8 mouse cellular contexts compared by ENCODE assay signal in the genomic region with DNA sequence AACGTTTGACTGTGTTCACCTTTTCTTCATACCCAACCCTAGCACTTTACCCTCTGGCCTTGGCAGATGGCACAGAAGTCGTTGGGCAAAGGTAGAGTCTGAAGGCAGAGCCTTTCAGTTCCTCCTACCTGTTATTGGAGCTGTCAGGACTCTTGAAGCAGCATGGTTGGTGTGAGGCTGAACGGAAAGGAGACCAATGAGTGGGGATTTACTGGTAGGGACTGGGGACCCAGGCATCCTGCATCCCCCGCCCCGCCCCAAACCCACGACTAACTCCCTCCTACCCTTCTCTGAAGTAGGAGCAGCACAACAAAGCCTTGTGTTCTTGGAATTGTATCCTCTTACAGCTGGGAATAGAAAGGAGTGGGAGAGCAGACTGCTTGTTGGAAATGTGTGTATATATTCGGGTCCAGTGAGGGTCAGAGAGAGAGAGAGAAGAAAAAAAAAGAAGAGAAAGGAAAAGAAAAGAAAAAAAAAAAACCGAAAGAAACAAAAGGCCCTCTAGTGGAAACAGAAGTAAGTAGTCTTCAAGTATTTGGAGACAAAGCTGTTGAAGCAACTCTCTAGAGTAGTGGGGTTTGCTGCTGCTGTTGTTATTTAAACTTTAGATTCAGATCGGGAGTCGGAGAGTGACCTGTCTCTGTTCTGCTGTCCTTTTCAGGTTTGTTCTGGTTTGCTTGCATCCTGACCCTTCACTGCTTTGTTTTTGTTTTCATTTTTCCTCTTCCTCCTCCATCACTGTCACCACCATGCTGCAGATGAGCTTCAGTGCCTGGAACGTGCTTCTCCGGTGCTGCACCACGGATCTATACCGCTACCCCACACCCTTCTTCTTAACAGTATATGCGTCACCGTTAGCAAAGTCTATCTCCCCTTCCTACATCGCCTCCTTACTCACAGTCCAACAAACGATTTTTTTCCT. TPM values are rescaled to one million over a fixed set of nuclear protein-coding genes. Genes with fewer than 3 reads are reported as not detected.
DNase-seq lines count a peak whose midpoint lies in the region; ATAC-seq and TF ChIP-seq lines count a peak whose summit lies in the region.

A gene (minus strand): TSS at position 176 of the 922 bp plus-strand sequence.

- peak within 1 kb of the TSS; percentile 64 for H3K9ac ChIP-seq in intestine, postnatal 0 days (ENCODE audit: low read depth, low read length)
- peak within 1 kb of the TSS; percentile 67 for H3K9ac ChIP-seq in lung, postnatal 0 days (replicated peaks; ENCODE audit: low read depth)

- H3K4me2 ChIP-seq in intestine, postnatal 0 days (replicated peaks; ENCODE audit: low read depth): peak within 1 kb of the TSS; percentile 93
- peak within 1 kb of the TSS; percentile 90 for H3K4me2 ChIP-seq in lung, postnatal 0 days (replicated peaks; ENCODE audit: low read depth, low read length)

- DNase-seq in cerebellum, postnatal 14 days: peak; percentile 18 to 24
- DNase-seq in cerebellum, adult 11 months: no peak
- DNase-seq in adipocyte (ENCODE audit: low spot score): peak; percentile 33
- no peak for DNase-seq in gonadal fat pad, adult 2 months (ENCODE audit: low read depth)
- DNase-seq in lung, postnatal 0 days (ENCODE audit: low spot score): peak; percentile 81
- DNase-seq in spleen, adult 2 months (ENCODE audit: low read depth in 1 of 2, low spot score in 2 of 2): peak; percentile 43 to 63
- no peak for DNase-seq in right cerebral cortex, adult 2 months (ENCODE audit: low spot score in 2 of 2)

- H3K4me1 ChIP-seq in intestine, postnatal 0 days (replicated peaks; ENCODE audit: control insufficient read depth, insufficient read depth, low read length): peaks cover 9% of the 10 kb centered on the region; the same call in 1 of the 2 replicates
- H3K4me1 ChIP-seq in lung, postnatal 0 days (ENCODE audit: insufficient read depth, low read depth, low read length): peaks cover 18% of the 10 kb centered on the region; the same call in 1 of the 2 replicates
- H3K4me1 ChIP-seq in spleen, adult 2 months (ENCODE audit: control insufficient read depth, insufficient read depth, insufficient read length): peaks cover 8% of the 10 kb centered on the region

- peak within 1 kb of the TSS; percentile 64 for H3K4me3 ChIP-seq in intestine, postnatal 0 days (ENCODE audit: low read depth, low read length)
- H3K4me3 ChIP-seq in lung, postnatal 0 days (ENCODE audit: low read depth, low read length): peak within 1 kb of the TSS; percentile 70
- peak within 1 kb of the TSS; percentile 97 for H3K4me3 ChIP-seq in spleen, adult 2 months (ENCODE audit: extremely low read depth, insufficient read depth, insufficient read length)

- no peaks in the 10 kb centered on the region for H3K36me3 ChIP-seq in intestine, postnatal 0 days (ENCODE audit: control insufficient read depth, insufficient read depth)
- H3K36me3 ChIP-seq in lung, postnatal 0 days (ENCODE audit: insufficient read depth, low read length): no peaks in the 10 kb centered on the region
- 0 out of 2 replicates have a peak, but pooled peaks cover 2% of the 10 kb centered on the region for H3K36me3 ChIP-seq in spleen, adult 2 months (ENCODE audit: control insufficient read depth, insufficient read depth, low read length)

- H3K27ac ChIP-seq in intestine, postnatal 0 days (ENCODE audit: low read depth, low read length): peak within 1 kb of the TSS; percentile 86
- H3K27ac ChIP-seq in lung, postnatal 0 days (ENCODE audit: low read length): peak within 1 kb of the TSS; percentile 93
- peak within 1 kb of the TSS; percentile 97 for H3K27ac ChIP-seq in spleen, adult 2 months (ENCODE audit: insufficient read depth, low read length)

- TF ChIP-seq EP300 in lung, postnatal 0 days (IDR thresholded peaks at IDR 0.05): no peak

- ATAC-seq in intestine, postnatal 0 days: 0 out of 2 replicates have a peak, but pooled peaks have one; percentile 8
- ATAC-seq in lung, postnatal 0 days: no peak

- H3K9me3 ChIP-seq in intestine, postnatal 0 days (ENCODE audit: control insufficient read depth): no peaks in the 10 kb centered on the region
- H3K9me3 ChIP-seq in lung, postnatal 0 days (ENCODE audit: low read length): no peaks in the 10 kb centered on the region

- peak; percentile 64; the same call in 1 of the 2 replicates for TF ChIP-seq POLR2A in spleen, adult 2 months (IDR thresholded peaks at IDR 0.05; ENCODE audit: low read depth, low read length)

- TF ChIP-seq CTCF in intestine, postnatal 0 days (IDR thresholded peaks at IDR 0.05; ENCODE audit: low read depth): peak; percentile 49
- peak; percentile 45 for TF ChIP-seq CTCF in lung, postnatal 0 days (IDR thresholded peaks at IDR 0.05)
- TF ChIP-seq CTCF in spleen, adult 2 months (IDR thresholded peaks at IDR 0.05; ENCODE audit: extremely low read depth, insufficient read depth, insufficient read length, insufficient replicate concordance): no peak

- H3K27me3 ChIP-seq in intestine, postnatal 0 days (replicated peaks; ENCODE audit: control insufficient read depth, insufficient read depth, low read length): no peaks in the 10 kb centered on the region
- H3K27me3 ChIP-seq in lung, postnatal 0 days (replicated peaks; ENCODE audit: insufficient read depth, low read length): no peaks in the 10 kb centered on the region
- no peaks in the 10 kb centered on the region for H3K27me3 ChIP-seq in spleen, adult 2 months (ENCODE audit: control insufficient read depth, insufficient read depth, low read length)

- WGBS in intestine, postnatal 0 days: 26% methylated on average over 18 of the region's 18 CpGs
- 15% methylated on average over 18 of the region's 18 CpGs for WGBS in lung, postnatal 0 days
- 13% methylated on average over 18 of the region's 18 CpGs for WGBS in spleen, adult 2 months

RNA-seq across cellular contexts. Expression of the gene that starts here (rescaled TPM):
- 16.3 and 16.6 TPM in 2 replicates for polyA plus RNA-seq in gonadal fat pad, adult 2 months (2012; rRNA removed)
- polyA plus RNA-seq in intestine, postnatal 0 days (2015; fragmentation: Nextera tagmentation; extraction: Ambion mirVana): 7.1 and 8.2 TPM in 2 replicates
- 16.8 and 17.9 TPM in 2 replicates for polyA plus RNA-seq in lung, postnatal 0 days (2015; fragmentation: Nextera tagmentation; extraction: Ambion mirVana)
- 124 and 126 TPM in 2 replicates for polyA plus RNA-seq in spleen, adult 2 months (2012; rRNA removed)

Comparison
In these comparisons a context has a peak if more than half of its experiments do, and no peak if none do; other contexts are left out.
1. DNase-seq: peak in cerebellum, postnatal 14 days (2 of 2), adipocyte (single experiment), lung, postnatal 0 days (single experiment) and spleen, adult 2 months (2 of 2); none in cerebellum, adult 11 months (single experiment), gonadal fat pad, adult 2 months (single experiment) and right cerebral cortex, adult 2 months (0 of 2).
2. Peak in every context shown above with its lines, with median percentiles within 50 percentile points of each other: H3K27ac ChIP-seq and H3K4me3 ChIP-seq.